Mouse (Mus musculus): Measurements from ENCODE around the gene Ptpru. TPM values are rescaled to one million over a fixed set of nuclear protein-coding genes. Genes with fewer than 3 reads are reported as not detected.

Gene Ptpru
- polyA plus RNA-seq, 1 experiment from 2014 or later: 11.4 TPM

GRCm38 (mm10) chr4:131781023-131781422, 57.1 kb downstream of the Ptpru start:
- H3K27me3 ChIP-seq (ENCODE audit: control insufficient read depth, insufficient read depth, low read length): no peaks in the 10 kb centered on the region
- no peak overlapping the region for H3K27ac ChIP-seq (ENCODE audit: low read depth, low read length)
- H3K36me3 ChIP-seq (ENCODE audit: control insufficient read depth, insufficient read depth, low read length): no peaks in the 10 kb centered on the region
- H3K9ac ChIP-seq (ENCODE audit: low read length): no peak overlapping the region
- no peaks in the 10 kb centered on the region for H3K9me3 ChIP-seq (ENCODE audit: control insufficient read depth, low read length)
- no peak overlapping the region for H3K4me3 ChIP-seq (ENCODE audit: low read depth, low read length)
- H3K4me1 ChIP-seq (ENCODE audit: control insufficient read depth, insufficient read depth, low read length): no peaks in the 10 kb centered on the region
- no peak overlapping the region for H3K4me2 ChIP-seq
- DNase-seq (ENCODE audit: low spot score, missing footprints) (peak; percentile 12), ATAC-seq (ENCODE audit: low FRiP score) (no peak)
- WGBS: 76% methylated on average over 3 of the region's 3 CpGs

GRCm38 (mm10) chr4:131778616-131779275, 59.3 kb downstream of the Ptpru start:
- no peak for ATAC-seq (ENCODE audit: low FRiP score)
- no peaks in the 10 kb centered on the region for H3K36me3 ChIP-seq (ENCODE audit: control insufficient read depth, insufficient read depth, low read length)
- peak; percentile 33 for DNase-seq (ENCODE audit: low spot score, missing footprints)
- no peak overlapping the region for H3K27ac ChIP-seq (ENCODE audit: low read depth, low read length)
- no peaks in the 10 kb centered on the region for H3K27me3 ChIP-seq (ENCODE audit: control insufficient read depth, insufficient read depth, low read length)
- H3K9me3 ChIP-seq (ENCODE audit: control insufficient read depth, low read length): no peaks in the 10 kb centered on the region
- 87% methylated on average over 14 of the region's 14 CpGs for WGBS
- H3K4me2 ChIP-seq: no peak overlapping the region
- H3K4me1 ChIP-seq (ENCODE audit: control insufficient read depth, insufficient read depth, low read length): no peaks in the 10 kb centered on the region
- H3K4me3 ChIP-seq (ENCODE audit: low read depth, low read length): no peak overlapping the region
- H3K9ac ChIP-seq (ENCODE audit: low read length): no peak overlapping the region

GRCm38 (mm10) chr4:131771384-131771783, 66.7 kb downstream of the Ptpru start:
- Histone ChIP-seq H3K4me1 (ENCODE audit: control insufficient read depth, insufficient read depth, low read length) (no peaks in the 10 kb centered on the region), H3K4me3 (ENCODE audit: low read depth, low read length) (no peak overlapping the region), H3K9ac (ENCODE audit: low read length) (no peak overlapping the region), H3K27me3 (ENCODE audit: control insufficient read depth, insufficient read depth, low read length) (no peaks in the 10 kb centered on the region), H3K27ac (ENCODE audit: low read depth, low read length) (no peak overlapping the region), H3K9me3 (ENCODE audit: control insufficient read depth, low read length) (no peaks in the 10 kb centered on the region), H3K4me2 (no peak overlapping the region), H3K36me3 (ENCODE audit: control insufficient read depth, insufficient read depth, low read length) (no peaks in the 10 kb centered on the region)
- DNase-seq (ENCODE audit: low spot score, missing footprints): no peak
- WGBS: 81% methylated on average over 11 of the region's 11 CpGs
- no peak for ATAC-seq (ENCODE audit: low FRiP score)

- Histone ChIP-seq H3K9me3 (ENCODE audit: control insufficient read depth, low read length) (no peaks in the 10 kb centered on the region), H3K36me3 (ENCODE audit: control insufficient read depth, insufficient read depth, low read length) (no peaks in the 10 kb centered on the region), H3K4me3 (ENCODE audit: low read depth, low read length) (no peak overlapping the region), H3K27ac (ENCODE audit: low read depth, low read length) (no peak overlapping the region), H3K9ac (ENCODE audit: low read length) (no peak overlapping the region), H3K4me1 (ENCODE audit: control insufficient read depth, insufficient read depth, low read length) (no peaks in the 10 kb centered on the region), H3K4me2 (no peak overlapping the region), H3K27me3 (ENCODE audit: control insufficient read depth, insufficient read depth, low read length) (no peaks in the 10 kb centered on the region)
- ATAC-seq (ENCODE audit: low FRiP score): no peak
- peak; percentile 17 for DNase-seq (ENCODE audit: low spot score, missing footprints)
- WGBS: 92% methylated on average over 7 of the region's 7 CpGs
Observed at GRCm38 (mm10) chr4:131763911-131764310, 74.2 kb downstream of the Ptpru start.

- Histone ChIP-seq H3K9ac (ENCODE audit: low read length) (no peak overlapping the region), H3K36me3 (ENCODE audit: control insufficient read depth, insufficient read depth, low read length) (no peaks in the 10 kb centered on the region), H3K4me2 (no peak overlapping the region), H3K4me3 (ENCODE audit: low read depth, low read length) (no peak overlapping the region), H3K27ac (ENCODE audit: low read depth, low read length) (no peak overlapping the region), H3K9me3 (ENCODE audit: control insufficient read depth, low read length) (no peaks in the 10 kb centered on the region), H3K4me1 (ENCODE audit: control insufficient read depth, insufficient read depth, low read length) (no peaks in the 10 kb centered on the region), H3K27me3 (ENCODE audit: control insufficient read depth, insufficient read depth, low read length) (no peaks in the 10 kb centered on the region)
- 74% methylated on average over 3 of the region's 3 CpGs for WGBS
- peak; percentile 78 for DNase-seq (ENCODE audit: low spot score, missing footprints)
- no peak for ATAC-seq (ENCODE audit: low FRiP score)
Observed at GRCm38 (mm10) chr4:131763479-131763878, 74.6 kb downstream of the Ptpru start.

GRCm38 (mm10) chr4:131762211-131762784, 75.8 kb downstream of the Ptpru start:
- ATAC-seq (ENCODE audit: low FRiP score) (no peak), DNase-seq (ENCODE audit: low spot score, missing footprints) (peak; percentile 72)
- Histone ChIP-seq H3K27ac (ENCODE audit: low read depth, low read length) (no peak overlapping the region), H3K36me3 (ENCODE audit: control insufficient read depth, insufficient read depth, low read length) (no peaks in the 10 kb centered on the region), H3K9me3 (ENCODE audit: control insufficient read depth, low read length) (no peaks in the 10 kb centered on the region), H3K4me2 (no peak overlapping the region), H3K4me3 (ENCODE audit: low read depth, low read length) (no peak overlapping the region), H3K4me1 (ENCODE audit: control insufficient read depth, insufficient read depth, low read length) (no peaks in the 10 kb centered on the region), H3K27me3 (ENCODE audit: control insufficient read depth, insufficient read depth, low read length) (no peaks in the 10 kb centered on the region), H3K9ac (ENCODE audit: low read length) (no peak overlapping the region)
- WGBS: 85% methylated on average over 8 of the region's 8 CpGs

- no peak overlapping the region for H3K4me3 ChIP-seq (ENCODE audit: low read depth, low read length)
- no peak overlapping the region for H3K27ac ChIP-seq (ENCODE audit: low read depth, low read length)
- no peaks in the 10 kb centered on the region for H3K27me3 ChIP-seq (ENCODE audit: control insufficient read depth, insufficient read depth, low read length)
- H3K4me1 ChIP-seq (ENCODE audit: control insufficient read depth, insufficient read depth, low read length): 0 out of 2 replicates have a peak, but pooled peaks cover 2% of the 10 kb centered on the region
- no peak for ATAC-seq (ENCODE audit: low FRiP score)
- H3K9me3 ChIP-seq (ENCODE audit: control insufficient read depth, low read length): no peaks in the 10 kb centered on the region
- no peaks in the 10 kb centered on the region for H3K36me3 ChIP-seq (ENCODE audit: control insufficient read depth, insufficient read depth, low read length)
- peak; percentile 73 for DNase-seq (ENCODE audit: low spot score, missing footprints)
- WGBS: 68% methylated on average over 9 of the region's 10 CpGs
- no peak overlapping the region for H3K9ac ChIP-seq (ENCODE audit: low read length)
- no peak overlapping the region for H3K4me2 ChIP-seq
Observed at GRCm38 (mm10) chr4:131752204-131752837, 85.8 kb downstream of the Ptpru start.

- H3K4me3 ChIP-seq (ENCODE audit: low read depth, low read length): no peak overlapping the region
- no peaks in the 10 kb centered on the region for H3K9me3 ChIP-seq (ENCODE audit: control insufficient read depth, low read length)
- no peak overlapping the region for H3K9ac ChIP-seq (ENCODE audit: low read length)
- H3K4me2 ChIP-seq: no peak overlapping the region
- H3K36me3 ChIP-seq (ENCODE audit: control insufficient read depth, insufficient read depth, low read length): no peaks in the 10 kb centered on the region
- 0 out of 2 replicates have a peak, but pooled peaks cover 2% of the 10 kb centered on the region for H3K4me1 ChIP-seq (ENCODE audit: control insufficient read depth, insufficient read depth, low read length)
- peak; percentile 81 for DNase-seq (ENCODE audit: low spot score, missing footprints)
- no peak overlapping the region for H3K27ac ChIP-seq (ENCODE audit: low read depth, low read length)
- no peak for ATAC-seq (ENCODE audit: low FRiP score)
- 63% methylated on average over 7 of the region's 7 CpGs for WGBS
- H3K27me3 ChIP-seq (ENCODE audit: control insufficient read depth, insufficient read depth, low read length): no peaks in the 10 kb centered on the region
Observed at GRCm38 (mm10) chr4:131751561-131751960, 86.5 kb downstream of the Ptpru start.

- 0 out of 2 replicates have a peak, but pooled peaks cover 2% of the 10 kb centered on the region for H3K4me1 ChIP-seq (ENCODE audit: control insufficient read depth, insufficient read depth, low read length)
- H3K4me2 ChIP-seq: no peak overlapping the region
- no peak overlapping the region for H3K27ac ChIP-seq (ENCODE audit: low read depth, low read length)
- ATAC-seq (ENCODE audit: low FRiP score) (no peak), DNase-seq (ENCODE audit: low spot score, missing footprints) (peak; percentile 57)
- H3K9ac ChIP-seq (ENCODE audit: low read length): no peak overlapping the region
- H3K4me3 ChIP-seq (ENCODE audit: low read depth, low read length): no peak overlapping the region
- H3K9me3 ChIP-seq (ENCODE audit: control insufficient read depth, low read length): no peaks in the 10 kb centered on the region
- no peaks in the 10 kb centered on the region for H3K27me3 ChIP-seq (ENCODE audit: control insufficient read depth, insufficient read depth, low read length)
- H3K36me3 ChIP-seq (ENCODE audit: control insufficient read depth, insufficient read depth, low read length): no peaks in the 10 kb centered on the region
- 85% methylated on average over 6 of the region's 6 CpGs for WGBS
Observed at GRCm38 (mm10) chr4:131749802-131750201, 88.3 kb downstream of the Ptpru start.
